Mouse (Mus musculus) activated CD4-positive, CD25-positive, alpha-beta regulatory T cell, adult 9 weeks (primary cell): Measurements from ENCODE around the gene Speer3. TPM values are rescaled to one million over a fixed set of nuclear protein-coding genes. Genes with fewer than 3 reads are reported as not detected.

ENCODE experiments used
- polyA plus RNA-seq: library from polyadenylated mRNA; unstranded; fragments of 100-300 nt; shearing (Covaris generic); gene quantifications from one replicate; pipeline ENCODE4 v1.2.1, GENCODE M21; 2017

Speer3 gene
- not detected for polyA plus RNA-seq

GRCm38 (mm10) chr5:13791319-13791718 lies at the start of gene Speer3:
Gene Speer3 (plus strand): TSS chr5:13791619.

Other genes starting within 250 kb of the Speer3 start
- not detected for gene Sema3e, start 233.7 kb downstream of the Speer3 start, polyA plus RNA-seq